Mouse (Mus musculus) liver, adult 2 months (tissue): ENCODE data around the gene Ntn1.

ENCODE experiments used
- CTCF ChIP-seq: fragments of 200-500 bp; IDR thresholded peaks from 2 replicates; pipeline ENCODE4 v1.5.1; 2011; ENCODE audit warnings: low read depth, low read length, control low read depth
- POLR2A ChIP-seq: fragments of 200-500 bp; IDR thresholded peaks from 2 replicates; pipeline ENCODE4 v1.6.1; 2011; ENCODE audit warnings: low read length, control low read depth; ENCODE audit not compliant: insufficient read depth; ENCODE audit errors: extremely low read depth

DNA sequence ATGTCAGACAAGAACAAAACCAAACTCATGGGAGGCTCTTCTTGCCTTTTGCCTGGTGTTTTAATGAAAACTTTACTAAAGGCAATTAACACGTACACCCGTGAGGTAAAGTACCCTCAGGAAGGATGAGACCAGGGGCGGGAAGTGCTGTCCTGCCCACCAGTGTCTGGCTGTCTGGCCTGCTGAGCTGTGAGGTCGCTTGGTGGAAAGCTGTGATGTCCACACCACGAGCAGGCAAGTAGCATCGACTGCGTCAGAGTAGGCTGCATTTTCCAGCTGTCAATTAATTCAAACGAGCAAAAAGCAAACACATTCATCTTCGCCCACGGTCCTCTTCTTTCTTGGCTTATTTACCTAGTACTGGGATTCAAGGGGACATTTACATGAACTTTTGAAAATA lies 201.9 kb downstream of the Ntn1 start:
- no peak for TF ChIP-seq CTCF
- no peak for TF ChIP-seq POLR2A
